Mouse (Mus musculus) cortical plate, adult 2 months (tissue): ENCODE measurements around the gene Ovch2.
"Not testable (repeated sequence)": the region's sequence is repeated elsewhere in the genome, so short reads cannot be mapped to it uniquely, and the experiment has no call there.

Experiments used
- CTCF ChIP-seq: fragments of 200-500 bp; IDR thresholded peaks from 2 replicates; pipeline ENCODE4 v1.5.1; 2011; ENCODE audit warnings: mild to moderate bottlenecking, control low read depth, low read length; ENCODE audit not compliant: insufficient read depth; ENCODE audit errors: extremely low read depth
- POLR2A ChIP-seq: fragments of 200-500 bp; IDR thresholded peaks from 2 replicates; pipeline ENCODE4 v1.6.1; 2011; ENCODE audit warnings: mild to moderate bottlenecking, low read length, control low read depth; ENCODE audit not compliant: insufficient read depth; ENCODE audit errors: extremely low read depth

GRCm38 (mm10) chr7:107847390-107847789 is 46.4 kb upstream of the Ovch2 start, which contains the start of gene Olfr470:
- TF ChIP-seq POLR2A, CTCF: not testable (repeated sequence)
